Mouse (Mus musculus) stomach, postnatal 0 days (tissue): ENCODE results near the gene Map2k4. TPM values are rescaled to one million over a fixed set of nuclear protein-coding genes. Genes with fewer than 3 reads are reported as not detected.

Experiments used
- ATAC-seq: fragments of 200-750 bp; cut with Nextera tagmentation; 2 replicates; pipeline ENCODE4 v1.8.0; 2017; ENCODE audit not compliant: low FRiP score, low TSS enrichment
- DNase-seq: peaks from one replicate; pipeline ENCODE4 v3.0.0-alpha.2; 2016; ENCODE audit warnings: low spot score
- H3K27ac ChIP-seq: fragments of 300-500 bp; sonication (generic); replicated peaks from 2 replicates; pipeline ENCODE4 v1.5.1; 2014; ENCODE audit warnings: mild to moderate bottlenecking, control low read depth
- H3K27me3 ChIP-seq: fragments of 300-500 bp; sonication (generic); 2 replicates; pipeline ENCODE4 v1.6.1; 2014; ENCODE audit warnings: low read length; ENCODE audit not compliant: control insufficient read depth, insufficient read depth
- H3K36me3 ChIP-seq: fragments of 300-500 bp; sonication (generic); 2 replicates; pipeline ENCODE4 v1.6.1; 2014; ENCODE audit warnings: low read length, mixed read lengths; ENCODE audit not compliant: control insufficient read depth, insufficient read depth
- H3K4me1 ChIP-seq: fragments of 300-500 bp; sonication (generic); replicated peaks from 2 replicates; pipeline ENCODE4 v1.6.1; 2014; ENCODE audit warnings: antibody characterized with exemption; ENCODE audit not compliant: control insufficient read depth, insufficient read depth
- H3K4me2 ChIP-seq: fragments of 300-500 bp; sonication (generic); replicated peaks from 2 replicates; pipeline ENCODE4 v1.6.1; 2014; ENCODE audit warnings: low read depth, mild to moderate bottlenecking, control low read depth, moderate library complexity
- H3K4me3 ChIP-seq: fragments of 300-500 bp; sonication (generic); 2 replicates; pipeline ENCODE4 v1.5.1; 2014; ENCODE audit warnings: low read depth, low read length, control low read depth
- H3K9ac ChIP-seq: fragments of 300-500 bp; sonication (generic); 2 replicates; pipeline ENCODE4 v1.6.1; 2014; ENCODE audit warnings: mild to moderate bottlenecking, low read length, control low read depth, mixed read lengths
- H3K9me3 ChIP-seq: fragments of 300-500 bp; sonication (generic); 2 replicates; pipeline ENCODE4 v1.6.1; 2016; ENCODE audit warnings: low read length; ENCODE audit not compliant: control insufficient read depth
- CTCF ChIP-seq: IDR thresholded peaks from 2 replicates; pipeline ENCODE4 v1.5.1; 2016; ENCODE audit warnings: antibody characterized with exemption, low read depth, mild to moderate bottlenecking, moderate library complexity
- EP300 ChIP-seq: optimal IDR thresholded peaks from 2 replicates; pipeline ENCODE3; 2016; ENCODE audit warnings: antibody characterized with exemption
- WGBS: fragments of 180-500 bp; shearing (Covaris S2); extraction: QIAGEN DNeasy Blood & Tissue Kit; methylation state at CpG from one replicate; pipeline ENCODE4 v1.1.7; 2014; 5-methylcytosine and 5-hydroxymethylcytosine counted together
- polyA plus RNA-seq: library from polyadenylated mRNA; unstranded; fragments of >200 nt; fragmentation: Nextera tagmentation; extraction: Ambion mirVana; gene quantifications from 2 replicates; pipeline ENCODE4 v1.2.1, GENCODE M21; 2015

Gene Map2k4
- polyA plus RNA-seq, 1 experiment from 2014 or later, result 47.1 TPM

GRCm38 (mm10) chr11:65779066-65779465 is 9.0 kb downstream of the Map2k4 start:
- Histone ChIP-seq H3K4me2 (no peak overlapping the region), H3K27ac (no peak overlapping the region), H3K27me3 (no peaks in the 10 kb centered on the region), H3K4me1 (peaks cover 7% of the 10 kb centered on the region), H3K4me3 (no peak overlapping the region), H3K36me3 (no peaks in the 10 kb centered on the region), H3K9me3 (no peaks in the 10 kb centered on the region), H3K9ac (no peak overlapping the region)
- WGBS, result 30% methylated on average over 1 of the region's 1 CpGs
- TF ChIP-seq CTCF, result no peak
- no peak for TF ChIP-seq EP300
- DNase-seq (no peak), ATAC-seq (no peak)

- no peak overlapping the region for H3K4me3 ChIP-seq
- H3K4me2 ChIP-seq, result no peak overlapping the region
- no peak overlapping the region for H3K9ac ChIP-seq
- no peaks in the 10 kb centered on the region for H3K36me3 ChIP-seq
- H3K9me3 ChIP-seq, result no peaks in the 10 kb centered on the region
- H3K4me1 ChIP-seq, result peaks cover 7% of the 10 kb centered on the region
- no peak for ATAC-seq
- WGBS, result 32% methylated on average over 5 of the region's 5 CpGs
- DNase-seq, result no peak
- no peaks in the 10 kb centered on the region for H3K27me3 ChIP-seq
- H3K27ac ChIP-seq, result no peak overlapping the region
- no peak for TF ChIP-seq EP300
These were observed 10.3 kb downstream of the Map2k4 start for GRCm38 (mm10) chr11:65777810-65778209.

GRCm38 (mm10) chr11:65776906-65777611 is 11.0 kb downstream of the Map2k4 start:
- no peaks in the 10 kb centered on the region for H3K27me3 ChIP-seq
- H3K9ac ChIP-seq, result no peak overlapping the region
- DNase-seq, result no peak
- no peak overlapping the region for H3K27ac ChIP-seq
- H3K4me2 ChIP-seq, result no peak overlapping the region
- peaks cover 7% of the 10 kb centered on the region for H3K4me1 ChIP-seq
- no peak for ATAC-seq
- 47% methylated on average over 2 of the region's 2 CpGs for WGBS
- H3K4me3 ChIP-seq, result no peak overlapping the region
- TF ChIP-seq EP300 (no peak), CTCF (no peak)
- no peaks in the 10 kb centered on the region for H3K36me3 ChIP-seq
- H3K9me3 ChIP-seq, result no peaks in the 10 kb centered on the region

DNA sequence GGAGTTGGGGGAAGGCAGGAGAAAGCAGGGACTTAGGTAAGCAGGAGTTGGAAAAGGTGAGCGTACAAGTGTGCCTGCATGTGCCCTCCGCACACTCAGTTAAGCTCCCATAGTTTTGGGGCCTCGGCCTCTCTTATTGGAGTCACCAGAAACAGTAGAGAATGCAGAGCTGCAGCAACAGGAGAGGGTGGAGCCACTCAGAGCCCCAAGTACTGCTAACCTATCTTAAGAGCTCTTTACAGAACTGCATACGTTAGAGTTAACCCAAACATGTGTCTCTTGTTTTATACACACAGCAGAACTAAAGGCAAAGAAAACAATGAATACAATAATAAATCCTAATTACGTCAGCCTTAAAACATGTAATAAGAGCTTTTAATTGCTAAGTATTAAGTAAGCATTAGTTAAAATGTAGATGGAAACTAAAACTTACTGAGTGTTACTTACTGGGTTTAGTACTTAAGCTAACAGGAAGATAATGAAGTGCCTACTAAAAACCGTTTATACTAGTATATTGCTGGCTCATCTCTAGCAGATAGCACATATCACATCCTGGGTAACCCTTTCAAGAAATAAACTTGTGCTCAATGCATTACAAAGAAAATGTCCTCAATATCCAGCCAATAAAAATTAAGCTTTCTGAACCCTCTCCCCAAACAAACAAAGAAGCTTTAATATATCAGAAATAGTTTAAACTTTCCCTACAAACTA is 14.0 kb downstream of the Map2k4 start:
- 53% methylated on average over 6 of the region's 6 CpGs for WGBS
- Histone ChIP-seq H3K27ac (no peak overlapping the region), H3K9ac (no peak overlapping the region), H3K4me1 (peaks cover 7% of the 10 kb centered on the region), H3K27me3 (no peaks in the 10 kb centered on the region), H3K4me2 (no peak overlapping the region), H3K9me3 (no peaks in the 10 kb centered on the region), H3K36me3 (no peaks in the 10 kb centered on the region), H3K4me3 (no peak overlapping the region)
- DNase-seq (no peak), ATAC-seq (no peak)
- TF ChIP-seq CTCF, result no peak
- no peak for TF ChIP-seq EP300

GRCm38 (mm10) chr11:65773535-65773934 is 14.6 kb downstream of the Map2k4 start:
- no peaks in the 10 kb centered on the region for H3K9me3 ChIP-seq
- no peak overlapping the region for H3K27ac ChIP-seq
- ATAC-seq (no peak), DNase-seq (no peak)
- H3K4me1 ChIP-seq, result peaks cover 7% of the 10 kb centered on the region
- H3K4me2 ChIP-seq, result no peak overlapping the region
- H3K36me3 ChIP-seq, result no peaks in the 10 kb centered on the region
- H3K9ac ChIP-seq, result no peak overlapping the region
- 67% methylated on average over 2 of the region's 2 CpGs for WGBS
- no peaks in the 10 kb centered on the region for H3K27me3 ChIP-seq
- TF ChIP-seq EP300 (no peak), CTCF (no peak)
- H3K4me3 ChIP-seq, result no peak overlapping the region

DNA sequence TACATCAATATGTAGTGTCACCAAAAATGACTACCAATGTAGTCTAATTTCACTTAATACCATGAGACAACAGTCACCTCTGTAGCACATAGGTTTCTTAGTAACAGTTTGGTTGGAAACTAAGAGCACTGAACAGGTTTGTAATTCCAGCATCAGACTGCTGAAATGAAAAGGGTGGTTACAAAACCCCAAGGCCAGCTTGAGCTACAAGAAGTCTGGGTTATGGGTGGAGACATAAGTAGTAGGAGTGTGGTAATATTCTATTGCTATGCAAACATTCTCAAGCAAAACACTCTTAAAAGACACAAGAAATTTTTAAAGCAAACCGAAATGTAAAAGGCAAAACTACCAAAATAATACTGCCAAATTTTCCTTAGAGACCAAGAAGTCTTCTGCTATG is 16.6 kb downstream of the Map2k4 start:
- Histone ChIP-seq H3K9ac (no peak overlapping the region), H3K9me3 (no peaks in the 10 kb centered on the region), H3K27ac (no peak overlapping the region), H3K36me3 (no peaks in the 10 kb centered on the region), H3K4me3 (no peak overlapping the region), H3K4me1 (no peaks in the 10 kb centered on the region), H3K27me3 (no peaks in the 10 kb centered on the region), H3K4me2 (no peak overlapping the region)
- no peak for ATAC-seq
- 83% methylated on average over 1 of the region's 1 CpGs for WGBS
- DNase-seq, result no peak
- TF ChIP-seq CTCF (no peak), EP300 (no peak)
